Mouse (Mus musculus) adrenal gland, postnatal 4 days (tissue): ENCODE measurements around the gene Gm13199. TPM values are rescaled to one million over a fixed set of nuclear protein-coding genes. Genes with fewer than 3 reads are reported as not detected.

Source experiments
- DNase-seq, 2 experiments: peaks; one replicate each; pipeline ENCODE4 v3.0.0; 2021 to 2022; ENCODE audit warnings: low spot score in 2 of 2, mixed read lengths in 2 of 2
- total RNA-seq, 2 experiments: library from RNA; stranded (reverse); gene quantifications; 2 replicates each; pipeline ENCODE4 v1.2.3; 2021

The Gm13199 gene
- total RNA-seq, 2 experiments from 2014 or later = 0.96 to 2.2 TPM

DNA sequence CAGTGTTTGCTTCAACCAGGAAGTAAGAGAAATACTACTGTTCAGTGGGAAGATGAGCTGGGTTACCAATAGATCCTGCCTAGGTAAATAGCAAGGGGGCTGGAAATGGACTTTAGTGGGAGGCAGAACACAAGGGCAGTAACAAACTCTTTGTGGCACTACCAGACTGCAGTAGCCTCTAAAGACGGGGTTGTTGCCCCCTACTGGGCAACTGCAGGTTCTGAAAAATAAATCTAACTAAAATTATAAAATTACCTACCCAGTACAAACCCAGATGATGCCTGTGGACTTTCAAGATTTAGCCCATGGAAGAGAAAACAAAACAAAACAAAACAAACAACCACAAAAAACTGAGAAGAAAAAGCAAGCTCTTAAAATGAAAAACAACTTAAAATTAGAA, 38.5 kb downstream of the Gm13199 start:
- DNase-seq = no peak

DNA sequence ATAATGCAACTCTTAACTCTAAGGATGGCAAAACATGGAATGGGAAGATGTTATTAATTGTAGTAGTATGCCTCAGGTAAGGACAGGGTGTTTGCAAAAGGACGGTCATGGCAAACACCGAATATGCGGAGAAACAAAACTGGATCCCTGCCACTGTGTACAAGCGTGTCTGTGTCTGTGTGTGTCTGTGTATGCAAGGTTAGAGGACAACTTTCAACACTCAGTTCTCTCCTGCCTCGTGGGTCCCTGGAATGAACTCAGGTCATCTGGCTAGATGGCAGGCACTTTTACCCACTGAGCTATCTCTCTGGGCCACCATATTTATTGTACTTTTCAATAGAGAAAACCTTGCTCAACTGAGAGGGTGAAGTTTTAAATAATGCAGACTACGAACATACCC, 40.3 kb downstream of the Gm13199 start:
- no peak for DNase-seq

DNA sequence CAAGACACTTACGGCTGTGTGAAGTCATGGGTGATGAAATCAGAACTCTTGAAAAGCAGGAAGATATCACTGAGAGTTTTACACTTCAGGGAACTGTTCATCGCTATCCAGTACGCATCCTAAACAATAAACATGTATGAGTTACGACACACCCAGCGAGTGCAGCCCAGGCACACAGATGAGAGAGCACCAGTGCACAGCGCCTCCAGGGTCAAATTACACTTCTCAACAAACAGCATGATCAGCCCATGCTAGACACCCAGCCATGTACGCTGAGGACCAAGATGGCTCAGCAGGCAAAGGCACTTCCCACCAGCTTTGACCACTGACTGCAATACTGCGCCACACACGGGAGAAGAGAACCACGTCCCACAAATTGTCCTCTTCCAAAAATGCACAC, 41.5 kb downstream of the Gm13199 start:
- no peak for DNase-seq

Other genes starting within 250 kb of the Gm13199 start
- 10 to 100 TPM; 10.7 to 11.3 TPM for gene Camk1d, start 148.4 kb downstream of the Gm13199 start, total RNA-seq
- 10 to 100 TPM; 35.9 to 40.3 TPM for gene Nudt5, start 17.9 kb downstream of the Gm13199 start, total RNA-seq
- 100 to 1,000 TPM; 139 to 156 TPM for gene Cdc123, start 17.8 kb downstream of the Gm13199 start, total RNA-seq
- gene Sec61a2, start 32.5 kb upstream of the Gm13199 start, total RNA-seq = 10 to 100 TPM; 72.0 to 75.8 TPM
- 10 to 100 TPM in 1 of 2 experiments, 1 to 10 TPM in 1; 9.2 to 11.3 TPM for gene Dhtkd1, start 79.9 kb upstream of the Gm13199 start, total RNA-seq
- gene Upf2, start 88.5 kb upstream of the Gm13199 start, total RNA-seq = 10 to 100 TPM; 26.4 to 26.5 TPM